Mouse (Mus musculus) embryonic fibroblast, embryonic 13.5 days (primary cell): Measurements from ENCODE around the gene Fkbp2.

Source experiments
- CTCF ChIP-seq: IDR thresholded peaks from 2 replicates; pipeline ENCODE4 v1.5.1; 2011; ENCODE audit warnings: mild to moderate bottlenecking, control low read depth, low read length, moderate library complexity, borderline replicate concordance; ENCODE audit not compliant: insufficient read depth
- POLR2A ChIP-seq: IDR thresholded peaks from 2 replicates; pipeline ENCODE4 v1.6.1; 2011; ENCODE audit warnings: low read depth, mild to moderate bottlenecking, control low read depth, low read length, moderate library complexity

DNA sequence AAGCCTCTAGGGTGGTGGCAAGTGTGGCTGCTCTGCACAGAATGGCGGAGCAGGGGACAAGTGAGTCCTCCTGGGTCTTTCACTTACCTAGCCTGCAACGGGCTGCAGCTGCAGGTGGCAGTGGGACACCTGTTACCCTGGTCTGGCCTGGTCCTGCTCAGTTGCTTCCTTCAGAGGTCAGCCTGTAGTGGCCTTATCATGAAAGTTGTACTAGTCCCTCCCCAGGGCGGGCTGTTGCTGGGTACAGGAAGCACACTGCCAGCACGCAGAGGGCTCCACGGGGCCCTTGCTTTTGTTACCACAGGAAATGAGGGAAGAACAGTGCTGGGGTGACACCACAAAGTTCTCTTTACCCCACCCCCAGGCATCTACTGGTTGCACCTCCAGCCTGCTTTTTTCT is 38.9 kb upstream of the Fkbp2 start, which contains the start of gene Fermt3:
- no peak for TF ChIP-seq CTCF
- TF ChIP-seq POLR2A = no peak
